In the genomic region with DNA sequence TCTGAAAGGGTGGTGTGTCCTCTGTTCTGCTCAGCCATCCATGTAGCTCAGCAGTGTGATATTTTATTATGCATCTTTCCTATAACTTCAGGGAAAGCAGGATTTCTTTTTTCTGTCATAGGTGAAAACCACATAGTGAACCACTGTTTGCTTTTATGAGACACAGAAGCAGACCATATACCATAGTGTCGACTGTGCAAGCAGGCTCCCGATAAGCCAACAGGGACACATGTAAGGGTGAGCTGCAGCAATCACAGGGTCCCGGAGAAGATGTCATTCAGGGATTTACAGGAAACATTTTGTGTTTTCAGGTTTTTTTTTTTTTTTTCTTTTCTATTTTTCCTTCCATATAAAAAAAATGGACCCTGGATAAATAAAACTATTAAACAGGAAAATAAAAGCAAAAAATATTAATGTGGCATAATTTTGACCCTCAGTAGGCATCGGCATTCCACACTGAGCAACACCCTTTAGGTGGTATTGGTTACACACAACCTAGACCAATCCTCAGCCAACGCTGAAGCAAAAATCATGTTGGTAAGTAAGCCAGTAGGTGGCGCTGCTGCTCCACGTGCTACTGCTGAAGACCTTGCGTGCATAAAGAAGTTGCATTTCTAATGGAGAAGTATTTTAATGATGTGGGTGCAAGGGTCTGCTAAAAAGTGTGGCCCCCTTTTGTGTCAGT, we compare ENCODE assay signal across 8 mouse cellular contexts.
A peak's percentile ranks its signal among the peaks of the same experiment; 100 is the strongest.
DNase-seq lines count a peak whose midpoint lies in the region; ATAC-seq lines count a peak whose summit lies in the region.

No protein-coding gene starts in this region.

- ATAC-seq in megakaryocyte, adult 5-6 weeks (ENCODE audit: poor library complexity, severe bottlenecking): peak; percentile 74

- peak; percentile 26 for DNase-seq in WW6 (ENCODE audit: low read depth, low spot score)
- peak; percentile 42 for DNase-seq in cerebellum, adult 8-10 months
- DNase-seq in forelimb bud, embryonic 11.5 days (ENCODE audit: low read depth, low spot score): peak; percentile 89
- peak; percentile 83 for DNase-seq in hindlimb bud, embryonic 11.5 days (ENCODE audit: extremely low spot score, low read depth, low spot score)
- peak; percentile 63 for DNase-seq in left cerebral cortex, adult 11 months (ENCODE audit: low spot score)
- DNase-seq in right cerebral cortex, postnatal 25 days: peak; percentile 76
- peak; percentile 32 for DNase-seq in yolk sac, embryonic 10.5 days (ENCODE audit: low spot score)

Comparison
In these comparisons a context has a peak if more than half of its experiments do, and no peak if none do; other contexts are left out.
1. Peak in every context shown above with its lines: DNase-seq and ATAC-seq.
2. DNase-seq: peak in every context shown above with its lines; median percentile 89 in forelimb bud, embryonic 11.5 days; 83 in hindlimb bud, embryonic 11.5 days; 76 in right cerebral cortex, postnatal 25 days; 63 in left cerebral cortex, adult 11 months; 42 in cerebellum, adult 8-10 months; 32 in yolk sac, embryonic 10.5 days; 26 in WW6.